Mouse (Mus musculus) embryonic facial prominence, embryonic 10.5 days (tissue): ENCODE measurements around the gene Scube1. TPM values are rescaled to one million over a fixed set of nuclear protein-coding genes. Genes with fewer than 3 reads are reported as not detected.
A peak's percentile ranks its signal among the peaks of the same experiment; 100 is the strongest.

Experiments used
- DNase-seq: peaks from one replicate; pipeline ENCODE4 v3.0.0-alpha.2; 2017; ENCODE audit warnings: low spot score
- H3K27ac ChIP-seq: fragments of 300-500 bp; sonication (generic); replicated peaks from 2 replicates; pipeline ENCODE4 v1.5.1; 2016; ENCODE audit warnings: mild to moderate bottlenecking
- H3K27me3 ChIP-seq: fragments of 300-500 bp; sonication (generic); replicated peaks from 2 replicates; pipeline ENCODE4 v1.6.1; 2016; ENCODE audit warnings: low read depth, mild to moderate bottlenecking; ENCODE audit not compliant: poor library complexity, severe bottlenecking
- H3K36me3 ChIP-seq: fragments of 300-500 bp; sonication (generic); replicated peaks from 2 replicates; pipeline ENCODE4 v1.6.1; 2016; ENCODE audit warnings: mild to moderate bottlenecking, moderate library complexity
- H3K4me1 ChIP-seq: fragments of 300-500 bp; sonication (generic); 2 replicates; pipeline ENCODE4 v1.6.1; 2016
- H3K4me3 ChIP-seq: fragments of 300-500 bp; sonication (generic); 2 replicates; pipeline ENCODE4 v1.5.1; 2016; ENCODE audit warnings: mild to moderate bottlenecking, moderate library complexity
- H3K9me3 ChIP-seq: fragments of 300-500 bp; sonication (generic); 2 replicates; pipeline ENCODE4 v1.6.1; 2016; ENCODE audit warnings: mild to moderate bottlenecking
- WGBS: fragments of 180-500 bp; shearing (Covaris S2); methylation state at CpG from one replicate; pipeline ENCODE4 v1.1.7; 2016; 5-methylcytosine and 5-hydroxymethylcytosine counted together
- polyA plus RNA-seq: library from polyadenylated mRNA; unstranded; fragments of >200 nt; fragmentation: Nextera tagmentation; extraction: Ambion mirVana; gene quantifications from 2 replicates; pipeline ENCODE4 v1.2.1, GENCODE M21; 2016

Scube1 gene
- polyA plus RNA-seq, 1 experiment from 2014 or later = 52.4 TPM

DNA sequence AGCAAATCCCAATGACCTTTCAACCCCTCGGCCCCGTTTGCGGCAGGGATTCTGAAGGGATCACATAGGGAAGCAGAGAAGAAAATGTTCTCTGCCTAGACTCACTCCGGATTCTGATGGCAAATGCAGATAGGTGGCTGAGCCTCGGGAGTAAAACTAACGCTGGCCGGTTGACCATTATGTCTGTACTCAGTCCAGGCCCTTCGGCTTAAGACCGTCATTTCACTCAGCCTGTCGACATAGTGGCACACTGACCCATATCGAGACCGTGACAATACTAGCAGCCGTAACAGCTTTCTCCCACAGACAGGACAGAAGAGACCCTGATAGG, 24.3 kb downstream of the Scube1 start:
- Histone ChIP-seq H3K36me3 (peaks cover 43% of the 10 kb centered on the region), H3K9me3 (peaks cover 8% of the 10 kb centered on the region), H3K4me1 (peaks cover 73% of the 10 kb centered on the region), H3K27ac (peak overlapping the region; percentile 82), H3K27me3 (peaks cover 42% of the 10 kb centered on the region), H3K4me3 (no peak overlapping the region)
- 38% methylated on average over 13 of the region's 13 CpGs for WGBS
- DNase-seq = no peak

GRCm38 (mm10) chr15:83699834-83700592, 24.8 kb downstream of the Scube1 start:
- Histone ChIP-seq H3K27ac (peak overlapping the region; percentile 82), H3K4me3 (peak overlapping the region; percentile 36; the same call in 1 of the 2 replicates), H3K27me3 (peaks cover 36% of the 10 kb centered on the region), H3K36me3 (peaks cover 48% of the 10 kb centered on the region), H3K4me1 (peaks cover 73% of the 10 kb centered on the region), H3K9me3 (peaks cover 8% of the 10 kb centered on the region)
- DNase-seq = peak; percentile 76
- 8% methylated on average over 11 of the region's 11 CpGs for WGBS

GRCm38 (mm10) chr15:83699132-83699833, 25.5 kb downstream of the Scube1 start:
- H3K36me3 ChIP-seq = peaks cover 55% of the 10 kb centered on the region
- peaks cover 8% of the 10 kb centered on the region for H3K9me3 ChIP-seq
- peak overlapping the region; percentile 82 for H3K27ac ChIP-seq
- WGBS = 13% methylated on average over 20 of the region's 20 CpGs
- peak overlapping the region; percentile 36; the same call in 1 of the 2 replicates for H3K4me3 ChIP-seq
- H3K27me3 ChIP-seq = peaks cover 32% of the 10 kb centered on the region
- peaks cover 72% of the 10 kb centered on the region for H3K4me1 ChIP-seq
- peak; percentile 60 for DNase-seq

- peak; percentile 56 for DNase-seq
- H3K27ac ChIP-seq = peak overlapping the region; percentile 82
- no peak overlapping the region for H3K4me3 ChIP-seq
- peaks cover 24% of the 10 kb centered on the region for H3K27me3 ChIP-seq
- H3K4me1 ChIP-seq = peaks cover 86% of the 10 kb centered on the region
- H3K9me3 ChIP-seq = no peaks in the 10 kb centered on the region
- peaks cover 50% of the 10 kb centered on the region for H3K36me3 ChIP-seq
- WGBS = 50% methylated on average over 14 of the region's 14 CpGs
These were observed 28.0 kb downstream of the Scube1 start for GRCm38 (mm10) chr15:83696681-83697381.

DNA sequence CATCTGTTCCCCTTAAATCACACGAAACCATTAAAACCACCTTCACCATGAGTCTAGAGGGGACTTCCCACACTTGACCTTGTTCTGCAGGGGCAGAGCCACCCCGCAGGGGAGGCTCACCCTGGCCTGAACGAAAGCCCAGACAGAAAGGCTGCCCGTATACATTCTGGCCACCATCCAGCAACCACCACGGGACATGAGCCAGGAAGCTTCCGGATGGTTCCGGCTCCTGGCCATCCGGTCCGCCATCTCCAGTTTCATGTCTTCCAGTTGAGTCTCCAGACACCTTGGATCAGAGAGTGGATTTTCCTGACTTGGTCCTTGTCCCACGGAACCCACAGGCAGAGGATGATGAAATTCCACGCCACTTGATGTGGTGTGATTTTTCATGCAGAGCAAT, 29.7 kb downstream of the Scube1 start:
- no peaks in the 10 kb centered on the region for H3K9me3 ChIP-seq
- H3K27ac ChIP-seq = no peak overlapping the region
- H3K4me1 ChIP-seq = peaks cover 80% of the 10 kb centered on the region
- DNase-seq = no peak
- peaks cover 22% of the 10 kb centered on the region for H3K27me3 ChIP-seq
- H3K36me3 ChIP-seq = peaks cover 52% of the 10 kb centered on the region
- WGBS = 94% methylated on average over 11 of the region's 11 CpGs
- no peak overlapping the region for H3K4me3 ChIP-seq

DNA sequence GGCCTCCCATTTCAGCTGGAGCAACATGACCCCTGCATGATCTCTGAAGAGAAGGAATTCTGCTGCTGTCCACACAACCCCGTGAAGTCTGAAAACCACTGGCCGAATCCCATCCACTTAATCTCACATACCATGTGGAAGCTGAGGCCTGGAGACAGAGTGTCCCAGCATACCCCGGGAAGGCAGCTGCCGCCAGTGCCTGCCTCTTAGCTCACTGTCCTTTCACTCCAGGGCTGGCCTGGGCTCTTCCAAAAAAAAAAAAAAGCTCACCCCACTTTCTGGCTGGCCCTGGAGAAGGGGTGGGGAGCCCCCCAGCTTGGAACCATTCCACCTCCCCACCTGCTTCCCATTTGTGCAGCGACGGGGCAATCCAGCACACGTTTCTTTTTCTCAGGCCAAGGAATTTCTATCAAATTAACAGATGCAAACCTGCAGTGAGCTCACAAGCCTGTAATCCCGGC, 32.9 kb downstream of the Scube1 start:
- no peak overlapping the region for H3K4me3 ChIP-seq
- peak; percentile 38 for DNase-seq
- H3K36me3 ChIP-seq = peaks cover 81% of the 10 kb centered on the region
- peaks cover 29% of the 10 kb centered on the region for H3K27me3 ChIP-seq
- 38% methylated on average over 8 of the region's 8 CpGs for WGBS
- H3K27ac ChIP-seq = peak overlapping the region; percentile 52
- peaks cover 52% of the 10 kb centered on the region for H3K4me1 ChIP-seq
- H3K9me3 ChIP-seq = no peaks in the 10 kb centered on the region

GRCm38 (mm10) chr15:83689946-83690345, 34.9 kb downstream of the Scube1 start:
- Histone ChIP-seq H3K27me3 (peaks cover 40% of the 10 kb centered on the region), H3K4me3 (no peak overlapping the region), H3K36me3 (peaks cover 84% of the 10 kb centered on the region), H3K9me3 (no peaks in the 10 kb centered on the region), H3K4me1 (peaks cover 40% of the 10 kb centered on the region), H3K27ac (no peak overlapping the region)
- 87% methylated on average over 12 of the region's 12 CpGs for WGBS
- DNase-seq = no peak

DNA sequence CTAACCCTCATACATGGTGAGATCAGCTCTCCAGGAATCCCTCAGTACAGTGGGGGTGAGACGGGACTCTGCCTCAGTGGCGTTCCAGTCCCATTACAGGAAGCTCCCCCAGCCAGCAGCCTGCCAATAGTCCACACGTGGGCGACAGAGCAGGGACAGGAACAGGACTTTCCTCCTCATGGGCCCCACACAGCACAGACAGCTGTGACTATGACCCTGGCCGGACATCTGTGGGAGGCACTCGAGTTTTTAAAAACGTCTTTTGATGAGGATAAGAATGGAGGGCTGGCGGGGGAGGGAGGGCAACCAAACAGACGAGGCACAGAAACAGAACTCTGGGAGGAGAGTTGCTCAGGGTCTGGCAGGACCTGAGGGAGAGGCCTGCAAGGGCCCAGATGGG, 38.2 kb downstream of the Scube1 start:
- peaks cover 61% of the 10 kb centered on the region for H3K36me3 ChIP-seq
- H3K27ac ChIP-seq = no peak overlapping the region
- no peak for DNase-seq
- no peak overlapping the region for H3K4me3 ChIP-seq
- no peaks in the 10 kb centered on the region for H3K9me3 ChIP-seq
- H3K4me1 ChIP-seq = peaks cover 50% of the 10 kb centered on the region
- 66% methylated on average over 9 of the region's 9 CpGs for WGBS
- peaks cover 43% of the 10 kb centered on the region for H3K27me3 ChIP-seq

- no peak for DNase-seq
- Histone ChIP-seq H3K36me3 (peaks cover 59% of the 10 kb centered on the region), H3K27me3 (peaks cover 49% of the 10 kb centered on the region), H3K4me1 (peaks cover 54% of the 10 kb centered on the region), H3K9me3 (no peaks in the 10 kb centered on the region), H3K4me3 (no peak overlapping the region), H3K27ac (no peak overlapping the region; the same call in 1 of the 2 replicates)
- 96% methylated on average over 3 of the region's 3 CpGs for WGBS
These were observed 38.9 kb downstream of the Scube1 start for GRCm38 (mm10) chr15:83685950-83686349.

GRCm38 (mm10) chr15:83683051-83683561, 41.7 kb downstream of the Scube1 start:
- peaks cover 55% of the 10 kb centered on the region for H3K27me3 ChIP-seq
- peaks cover 77% of the 10 kb centered on the region for H3K4me1 ChIP-seq
- WGBS = 20% methylated on average over 15 of the region's 15 CpGs
- H3K9me3 ChIP-seq = no peaks in the 10 kb centered on the region
- peak overlapping the region; percentile 82 for H3K27ac ChIP-seq
- H3K4me3 ChIP-seq = 0 out of 2 replicates have a peak overlapping the region, but pooled peaks have one; percentile 14
- peak; percentile 86 for DNase-seq
- H3K36me3 ChIP-seq = peaks cover 32% of the 10 kb centered on the region

GRCm38 (mm10) chr15:83680300-83680699, 44.5 kb downstream of the Scube1 start:
- H3K27me3 ChIP-seq = peaks cover 58% of the 10 kb centered on the region
- peak overlapping the region; percentile 55 for H3K27ac ChIP-seq
- no peak overlapping the region for H3K4me3 ChIP-seq
- H3K9me3 ChIP-seq = no peaks in the 10 kb centered on the region
- DNase-seq = no peak
- peaks cover 24% of the 10 kb centered on the region for H3K36me3 ChIP-seq
- 83% methylated on average over 7 of the region's 7 CpGs for WGBS
- peaks cover 82% of the 10 kb centered on the region for H3K4me1 ChIP-seq

- peaks cover 58% of the 10 kb centered on the region for H3K27me3 ChIP-seq
- no peak overlapping the region for H3K4me3 ChIP-seq
- WGBS = 74% methylated on average over 5 of the region's 5 CpGs
- H3K9me3 ChIP-seq = no peaks in the 10 kb centered on the region
- H3K4me1 ChIP-seq = peaks cover 86% of the 10 kb centered on the region
- DNase-seq = no peak
- peaks cover 24% of the 10 kb centered on the region for H3K36me3 ChIP-seq
- H3K27ac ChIP-seq = peak overlapping the region; percentile 77
These were observed 45.1 kb downstream of the Scube1 start for GRCm38 (mm10) chr15:83679729-83680128.
